Mouse (Mus musculus) CH12.LX (cell line): ENCODE measurements around the gene Hist1h3i. TPM values are rescaled to one million over a fixed set of nuclear protein-coding genes. Genes with fewer than 3 reads are reported as not detected.

Experiments used
- DNase-seq: peaks from one replicate; pipeline ENCODE4 v3.0.0-alpha.2; 2013; ENCODE audit errors: extremely low read depth
- H3K27ac ChIP-seq: 2 replicates; pipeline ENCODE4 v1.5.1; 2012; ENCODE audit warnings: low read depth, mild to moderate bottlenecking, control low read depth, moderate library complexity; ENCODE audit not compliant: insufficient read depth
- H3K27me3 ChIP-seq: replicated peaks from 2 replicates; pipeline ENCODE3; 2012; ENCODE audit warnings: inconsistent platforms
- H3K36me3 ChIP-seq, 2 experiments: replicated peaks in 1 of 2; 2 replicates each; pipeline versions ENCODE3 to v1.6.1; 2012; ENCODE audit warnings: inconsistent platforms in 1 of 2, low read length in 1 of 2, mild to moderate bottlenecking in 1 of 2, mixed read lengths in 1 of 2, moderate library complexity in 1 of 2; ENCODE audit not compliant: control insufficient read depth in 1 of 2, insufficient read depth in 1 of 2
- H3K4me1 ChIP-seq, 2 experiments: 2 replicates each; pipeline ENCODE4 v1.6.1; 2012; ENCODE audit warnings: inconsistent platforms in 1 of 2, moderate library complexity in 1 of 2; ENCODE audit not compliant: insufficient read depth in 2 of 2, control insufficient read depth in 1 of 2
- H3K4me2 ChIP-seq: 2 replicates; pipeline ENCODE4 v1.6.1; 2012; ENCODE audit warnings: low read depth, mild to moderate bottlenecking, control low read depth; ENCODE audit not compliant: poor library complexity, insufficient read depth, severe bottlenecking
- H3K4me3 ChIP-seq, 3 experiments: fragments of 150-350 bp in 1 of 3; sonication (generic) in 1 of 3; replicated peaks in 1 of 3; 2 replicates each; pipeline versions ENCODE3 to v1.5.1; 2011 to 2012; ENCODE audit warnings: low read depth in 2 of 3, low read length in 2 of 3, mild to moderate bottlenecking in 2 of 3, moderate library complexity in 2 of 3, control low read depth in 1 of 3, improper control_type of control experiment in 1 of 3, inconsistent platforms in 1 of 3, mixed read lengths in 1 of 3; ENCODE audit not compliant: poor library complexity in 1 of 3
- H3K79me2 ChIP-seq: replicated peaks from 2 replicates; pipeline ENCODE4 v1.6.1; 2012; ENCODE audit warnings: mild to moderate bottlenecking, moderate library complexity; ENCODE audit not compliant: control insufficient read depth, poor library complexity, insufficient read depth, severe bottlenecking; ENCODE audit errors: extremely low read depth
- H3K9ac ChIP-seq: 2 replicates; pipeline ENCODE4 v1.6.1; 2012; ENCODE audit warnings: low read depth, mild to moderate bottlenecking, control low read depth, moderate library complexity; ENCODE audit not compliant: insufficient read depth
- H3K9me3 ChIP-seq: replicated peaks from 2 replicates; pipeline ENCODE3; 2012; ENCODE audit warnings: low read length, inconsistent platforms, mixed read lengths
- BHLHE40 ChIP-seq: IDR thresholded peaks from 2 replicates; pipeline ENCODE4 v1.6.1; 2011; ENCODE audit warnings: mild to moderate bottlenecking, low read depth, low read length, improper control_type of control experiment
- CHD1 ChIP-seq: IDR thresholded peaks from 2 replicates; pipeline ENCODE4 v1.6.1; 2012; ENCODE audit warnings: low read depth, low read length, improper control_type of control experiment, inconsistent platforms
- CHD2 ChIP-seq: IDR thresholded peaks from 2 replicates; pipeline ENCODE4 v1.6.1; 2011; ENCODE audit warnings: low read length, improper control_type of control experiment
- CTCF ChIP-seq, 2 experiments: IDR thresholded peaks in 1 of 2; conservative IDR thresholded peaks in 1 of 2; 2 replicates each; pipeline ENCODE4 v1.5.1; 2011 to 2012; ENCODE audit warnings: low read depth in 2 of 2, low read length in 2 of 2, improper control_type of control experiment in 1 of 2, inconsistent platforms in 1 of 2, mild to moderate bottlenecking in 1 of 2, moderate library complexity in 1 of 2
- EP300 ChIP-seq: IDR thresholded peaks from 2 replicates; pipeline ENCODE4 v1.6.1; 2011; ENCODE audit warnings: low read length, improper control_type of control experiment
- GABPA ChIP-seq: IDR thresholded peaks from 2 replicates; pipeline ENCODE4 v1.6.1; 2012; ENCODE audit warnings: low read depth, low read length, improper control_type of control experiment, inconsistent platforms; ENCODE audit not compliant: insufficient replicate concordance
- HCFC1 ChIP-seq: IDR thresholded peaks from 2 replicates; pipeline ENCODE4 v1.6.1; 2012; ENCODE audit warnings: low read depth, mild to moderate bottlenecking, inconsistent platforms, low read length, improper control_type of control experiment
- IRF4 ChIP-seq: IDR thresholded peaks from 2 replicates; pipeline ENCODE4 v1.6.1; 2014; ENCODE audit warnings: low read depth, mild to moderate bottlenecking, inconsistent platforms, low read length, improper control_type of control experiment
- JUN ChIP-seq: IDR thresholded peaks from 2 replicates; pipeline ENCODE4 v1.6.1; 2011; ENCODE audit warnings: low read depth, mild to moderate bottlenecking, low read length, improper control_type of control experiment, moderate library complexity; ENCODE audit not compliant: insufficient read depth
- KAT2A ChIP-seq: IDR thresholded peaks from 2 replicates; pipeline ENCODE4 v1.6.1; 2012; ENCODE audit warnings: low read length, improper control_type of control experiment, inconsistent platforms; ENCODE audit not compliant: insufficient replicate concordance
- MAFK ChIP-seq: IDR thresholded peaks from 2 replicates; pipeline ENCODE4 v1.6.1; 2011; ENCODE audit warnings: low read length, improper control_type of control experiment; ENCODE audit not compliant: insufficient replicate concordance
- MAX ChIP-seq: IDR thresholded peaks from 2 replicates; pipeline ENCODE4 v1.6.1; 2011; ENCODE audit warnings: low read length, improper control_type of control experiment
- MAZ ChIP-seq: IDR thresholded peaks from 2 replicates; pipeline ENCODE4 v1.6.1; 2012; ENCODE audit warnings: low read depth, mild to moderate bottlenecking, inconsistent platforms, low read length, improper control_type of control experiment, moderate library complexity
- MEF2A ChIP-seq: IDR thresholded peaks from 2 replicates; pipeline ENCODE4 v1.6.1; 2014; ENCODE audit warnings: low read depth, mild to moderate bottlenecking, inconsistent platforms, low read length, improper control_type of control experiment, borderline replicate concordance
- MXI1 ChIP-seq: IDR thresholded peaks from 2 replicates; pipeline ENCODE4 v1.6.1; 2011; ENCODE audit warnings: mild to moderate bottlenecking, low read depth, low read length, improper control_type of control experiment
- MYC ChIP-seq: IDR thresholded peaks from 2 replicates; pipeline ENCODE4 v1.6.1; 2011; ENCODE audit warnings: low read depth, mild to moderate bottlenecking, improper control_type of control experiment, low read length
- NELFE ChIP-seq: IDR thresholded peaks from 2 replicates; pipeline ENCODE4 v1.6.1; 2011; ENCODE audit warnings: low read depth, low read length, improper control_type of control experiment
- PAX5 ChIP-seq: IDR thresholded peaks from 2 replicates; pipeline ENCODE4 v1.6.1; 2012; ENCODE audit warnings: low read length, inconsistent platforms, mixed read lengths
- POLR2A ChIP-seq: IDR thresholded peaks from 2 replicates; pipeline ENCODE4 v1.6.1; 2011; ENCODE audit warnings: low read depth, mild to moderate bottlenecking, improper control_type of control experiment, low read length
- POLR2AphosphoS2 ChIP-seq: IDR thresholded peaks from 2 replicates; pipeline ENCODE4 v1.6.1; 2011; ENCODE audit warnings: low read depth, low read length, improper control_type of control experiment
- RAD21 ChIP-seq: IDR thresholded peaks from 2 replicates; pipeline ENCODE4 v1.6.1; 2011; ENCODE audit warnings: low read depth, mild to moderate bottlenecking, low read length, improper control_type of control experiment, moderate library complexity
- RCOR1 ChIP-seq: conservative IDR thresholded peaks from 2 replicates; pipeline ENCODE4 v1.6.1; 2012; ENCODE audit warnings: low read depth, mild to moderate bottlenecking, inconsistent platforms, low read length, improper control_type of control experiment
- SIN3A ChIP-seq: IDR thresholded peaks from 2 replicates; pipeline ENCODE4 v1.6.1; 2012; ENCODE audit warnings: low read length, improper control_type of control experiment, inconsistent platforms
- SMC3 ChIP-seq: IDR thresholded peaks from 2 replicates; pipeline ENCODE4 v1.6.1; 2011; ENCODE audit warnings: low read depth, low read length, improper control_type of control experiment
- TBP ChIP-seq: conservative IDR thresholded peaks from 2 replicates; pipeline ENCODE4 v1.6.1; 2011; ENCODE audit warnings: low read depth, low read length, improper control_type of control experiment
- TCF12 ChIP-seq: IDR thresholded peaks from 2 replicates; pipeline ENCODE4 v1.6.1; 2014; ENCODE audit warnings: low read depth, mild to moderate bottlenecking, inconsistent platforms, low read length, improper control_type of control experiment
- UBTF ChIP-seq: IDR thresholded peaks from 2 replicates; pipeline ENCODE4 v1.6.1; 2012; ENCODE audit warnings: low read depth, mild to moderate bottlenecking, inconsistent platforms, low read length, improper control_type of control experiment, moderate library complexity
- USF1 ChIP-seq: IDR thresholded peaks from 2 replicates; pipeline ENCODE4 v1.6.1; 2014; ENCODE audit warnings: low read depth, mild to moderate bottlenecking, inconsistent platforms, low read length, improper control_type of control experiment
- USF2 ChIP-seq: conservative IDR thresholded peaks from 2 replicates; pipeline ENCODE4 v1.6.1; 2011; ENCODE audit warnings: low read depth, low read length, improper control_type of control experiment
- ZKSCAN1 ChIP-seq: IDR thresholded peaks from 2 replicates; pipeline ENCODE4 v1.6.1; 2012; ENCODE audit warnings: low read depth, inconsistent platforms, low read length, improper control_type of control experiment, borderline replicate concordance
- ZNF384 ChIP-seq: IDR thresholded peaks from 2 replicates; pipeline ENCODE4 v1.6.1; 2012; ENCODE audit warnings: low read depth, low read length, improper control_type of control experiment, inconsistent platforms
- dilution Hi-C: fragments of 300-500 bp; cut with MboI; formaldehyde crosslinking; loops from 2 replicates; pipeline ENCODE4 v1.14.3; 2020; ENCODE audit warnings: low sequenced_read_pairs; ENCODE audit not compliant: extremely low pct_unique_long_range_greater_than_20kb, extremely low pct_ligation_motif_present
- in situ Hi-C: fragments of 300-500 bp; cut with MboI; formaldehyde crosslinking; loops from 3 replicates; pipeline ENCODE4 v1.14.3; 2019; ENCODE audit warnings: low sequenced_read_pairs, low pct_ligation_motif_present, low pct_unique_long_range_greater_than_20kb, mixed read lengths
- polyA plus RNA-seq: library from polyadenylated mRNA; unstranded; fragments of >175 nt; gene quantifications from 2 replicates; pipeline ENCODE4 v1.2.1, GENCODE M21; 2012; ENCODE audit warnings: low read depth; ENCODE audit not compliant: insufficient read length
- total RNA-seq, 2 experiments: library from RNA; depleted of rRNA; stranded (reverse); fragments of 300-350 nt in 1 of 2; fragments of >200 nt in 1 of 2; gene quantifications; 2 replicates each; pipeline ENCODE4 v1.2.3; 2012 to 2014

Gene Hist1h3i
- total and polyA plus RNA-seq, 3 experiments = 14.3 to 797 (median 21.2) TPM

DNA sequence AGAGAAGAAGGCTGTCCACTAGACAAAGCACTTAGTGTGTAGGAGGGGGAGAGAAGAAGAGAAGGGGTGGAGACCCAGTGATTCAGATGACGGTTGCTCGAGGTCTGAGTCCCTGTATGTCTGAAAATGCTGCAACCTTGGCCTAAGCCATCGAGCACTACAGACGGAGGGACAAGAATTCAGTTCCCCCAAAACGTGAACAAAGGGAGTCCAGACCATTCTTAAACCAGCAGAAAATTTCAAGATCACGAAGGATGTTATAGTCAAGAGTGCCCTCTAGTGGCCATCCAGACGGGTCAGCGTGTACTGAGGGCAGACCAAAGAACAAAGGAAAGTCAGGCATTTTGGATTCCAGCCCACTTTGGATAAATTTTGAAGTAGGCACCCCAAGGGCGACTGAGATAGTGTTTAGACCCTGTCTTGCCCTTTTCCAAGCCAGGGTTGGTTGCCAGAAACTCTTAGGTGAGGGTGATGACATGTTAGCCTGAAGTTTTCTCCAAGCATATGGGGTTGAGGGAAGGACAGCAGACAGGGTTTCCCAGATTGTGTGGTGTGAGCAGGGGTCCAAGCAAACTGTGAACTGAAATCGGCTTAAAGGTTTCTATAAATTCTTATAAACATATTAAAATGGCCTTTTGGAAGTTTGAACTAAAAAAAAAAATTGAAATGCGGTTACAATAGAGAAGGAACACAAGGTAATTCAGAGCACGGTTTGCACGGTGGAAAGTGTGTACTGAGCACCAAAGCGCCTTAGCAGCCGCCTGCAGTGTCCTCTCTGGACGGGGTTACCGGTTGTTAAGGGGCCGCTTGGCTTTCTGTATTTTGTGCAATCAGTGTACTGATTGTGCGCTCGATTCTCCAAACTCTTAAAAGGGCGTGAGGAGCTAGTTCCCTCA, 48.9 kb downstream of the Hist1h3i start:
- DNase-seq = peak; percentile 93
- Histone ChIP-seq H3K9ac (peak overlapping the region; percentile 69), H3K27me3 (no peaks in the 10 kb centered on the region), H3K4me2 (peak overlapping the region; percentile 90), H3K4me3 (peak overlapping the region; percentile 12 to 32 (median 24))
- dilution Hi-C loops = no loop called here
- no peak for TF ChIP-seq EP300
- peak; percentile 87 for TF ChIP-seq RAD21
- TF ChIP-seq MEF2A = peak; percentile 43; the same call in 1 of the 2 replicates
- TF ChIP-seq MXI1 = peak; percentile 69; the same call in 1 of the 2 replicates
- TF ChIP-seq MAFK = no peak
- peak; percentile 60 for TF ChIP-seq SMC3
- no peak for TF ChIP-seq MAZ
- TF ChIP-seq NELFE = peak; percentile 45; the same call in 1 of the 2 replicates
- TF ChIP-seq HCFC1 = peak; percentile 54
- TF ChIP-seq USF1 = no peak
- TF ChIP-seq POLR2A = no peak
- no peak for TF ChIP-seq JUN
- 0 out of 2 replicates have a peak, but pooled peaks have one; percentile 50 for TF ChIP-seq TBP
- TF ChIP-seq ZKSCAN1 = no peak
- peak; percentile 58 for TF ChIP-seq SIN3A
- peak; percentile 79 for TF ChIP-seq MAX
- no peak for TF ChIP-seq UBTF
- 0 out of 2 replicates have a peak, but pooled peaks have one; percentile 30 for TF ChIP-seq IRF4
- peak; percentile 41 for TF ChIP-seq BHLHE40
- TF ChIP-seq KAT2A = no peak
- TF ChIP-seq ZNF384 = no peak
- no peak for TF ChIP-seq CHD2
- TF ChIP-seq CTCF (conservative IDR thresholded peaks at IDR 0.05 in 1 of 2, IDR thresholded peaks at IDR 0.05 in 1 of 2; ENCODE audit: low read depth in 2 of 2, low read length in 2 of 2) = peak; percentile 79 to 87
- TF ChIP-seq MYC = peak; percentile 80
- TF ChIP-seq CHD1 = no peak
- no peak for TF ChIP-seq GABPA
- no peak for TF ChIP-seq PAX5
- 0 out of 2 replicates have a peak, but pooled peaks have one; percentile 15 for TF ChIP-seq TCF12
- no peak for TF ChIP-seq POLR2AphosphoS2
- no peak for TF ChIP-seq USF2
- TF ChIP-seq RCOR1 = no peak
- TF ChIP-seq, all 38 proteins: peak for 14
- Histone ChIP-seq H3K4me1 (peaks cover 7 to 26% of the 10 kb centered on the region in 2 experiments; a peak in 3 of 4 replicates), H3K79me2 (no peaks in the 10 kb centered on the region), H3K9me3 (no peaks in the 10 kb centered on the region), H3K27ac (peak overlapping the region; percentile 91), H3K36me3 (no peaks in the 10 kb centered on the region)
- in situ Hi-C loops = loop anchor here (25.0 kb wide), 1 partner anchor 1828 kb away; the partner anchor contains the start of genes Hist1h1d, Hist1h2ad, Hist1h2ae and Hist1h2bf
